Mouse (Mus musculus) heart, postnatal 14 days (tissue): ENCODE measurements around the gene Ado. TPM values are rescaled to one million over a fixed set of nuclear protein-coding genes. Genes with fewer than 3 reads are reported as not detected.

Source experiments
- DNase-seq, 2 experiments: peaks; one replicate each; pipeline ENCODE4 v3.0.0; 2021 to 2022
- intact Hi-C: fragments of 180-260 bp; cut with DNase I; formaldehyde crosslinking; loops from one replicate; pipeline ENCODE4 v1.15.1; 2025
- long read RNA-seq, 2 experiments: library from polyadenylated mRNA; stranded (forward); transcript quantifications; one replicate each; pipeline ENCODE4 v2.0.0; 2021
- total RNA-seq, 2 experiments: library from RNA; stranded (reverse); gene quantifications; 2 replicates each; pipeline ENCODE4 v1.2.3; 2021

Ado gene
- 10 to 100 TPM; 18.7 to 19.5 TPM for total RNA-seq
- long read RNA-seq, experiment 1, full-length matches to known transcripts: 23 of 23 reads
- long read RNA-seq, experiment 1, partial matches to known transcripts: 0 of 23 reads
- long read RNA-seq, experiment 1, other reads (novel, unspliced or antisense): 0 of 23 reads
- long read RNA-seq, experiment 2, full-length matches to known transcripts: 12 of 12 reads
- long read RNA-seq, experiment 2, partial matches to known transcripts: 0 of 12 reads
- long read RNA-seq, experiment 2, other reads (novel, unspliced or antisense): 0 of 12 reads

DNA sequence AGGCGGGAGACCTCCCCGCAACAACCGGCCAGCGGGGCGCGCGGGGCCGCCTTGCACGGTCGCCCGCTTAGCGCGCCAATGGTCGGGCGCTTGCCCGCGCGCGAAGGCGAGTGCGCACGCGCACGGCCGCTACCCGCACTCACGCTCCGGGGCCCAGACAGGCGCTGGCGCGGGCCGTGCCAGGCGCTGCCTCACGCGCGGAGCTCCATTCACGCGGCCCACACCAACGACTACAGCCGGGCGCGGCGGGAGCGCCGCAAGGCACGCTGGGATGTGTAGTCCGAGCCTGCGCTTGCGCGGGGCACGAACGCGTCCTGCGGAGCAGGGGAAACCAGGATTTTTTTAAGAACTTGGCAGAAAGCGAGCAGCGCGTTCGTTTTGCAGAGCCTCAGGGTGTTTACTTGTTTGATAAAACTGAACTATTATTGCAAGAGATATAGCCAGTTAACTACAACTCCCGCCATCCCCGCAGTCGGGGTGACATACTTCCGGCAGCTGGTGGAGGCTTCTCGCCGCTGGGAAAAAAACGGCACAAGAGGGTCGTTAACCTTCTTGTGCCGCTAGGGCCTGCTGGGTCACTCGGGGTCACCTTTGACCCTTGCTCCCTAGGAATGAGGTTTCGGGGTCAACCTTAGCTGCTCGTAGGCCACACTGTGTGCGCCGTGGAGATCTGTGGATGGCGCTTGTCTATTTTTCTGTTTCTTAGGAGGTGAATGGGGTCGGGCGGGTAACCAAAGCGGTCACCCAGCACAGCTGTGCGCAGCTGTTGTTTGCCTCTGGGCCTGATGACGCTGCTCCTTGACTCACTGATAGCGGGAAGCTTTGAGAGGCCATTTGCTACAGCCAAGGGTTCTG lies at the start of gene Ado:
TSS of gene Ado (minus strand) at position 79 of the 855 bp plus-strand sequence.
- intact Hi-C loops: loop anchor here (1.0 kb wide), 1 partner anchor 30 kb away; no protein-coding TSS in a partner anchor
- peak; percentile 89 for DNase-seq

GRCm38 (mm10) chr10:67595278-67595677 lies 46.5 kb upstream of the Ado start:
- intact Hi-C loops: no loop called here
- no peak for DNase-seq

GRCm38 (mm10) chr10:67585873-67586610 lies 37.3 kb upstream of the Ado start:
- DNase-seq: no peak
- intact Hi-C loops: no loop called here

DNA sequence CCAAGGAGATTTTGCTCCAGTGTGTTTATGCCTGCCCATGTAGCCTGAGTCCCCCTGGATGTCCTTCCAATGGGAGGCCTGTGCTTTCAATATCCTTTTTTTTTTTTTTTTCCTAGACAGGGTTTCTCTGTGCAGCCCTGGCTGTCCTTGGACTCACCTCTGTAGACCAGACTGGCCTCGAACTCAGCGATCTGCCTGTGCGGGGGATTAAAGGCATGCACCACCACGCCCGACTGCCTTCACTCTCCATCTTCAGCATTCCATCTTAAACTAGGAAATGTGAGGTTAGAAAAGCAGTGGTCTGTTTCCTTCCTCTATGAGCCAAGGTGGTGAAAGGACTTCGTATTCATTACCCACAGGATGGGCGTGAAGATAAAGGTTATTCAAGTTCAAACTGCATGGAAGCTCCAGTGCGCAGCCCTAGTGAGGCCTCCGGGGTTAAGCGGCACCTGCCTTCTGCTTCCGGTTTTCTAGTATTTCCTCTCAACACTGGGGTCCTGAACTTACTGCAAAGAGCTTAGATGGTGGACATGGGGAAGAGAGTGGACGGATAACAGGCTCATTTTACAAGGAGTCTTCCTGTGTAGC lies 33.0 kb upstream of the Ado start:
- intact Hi-C loops: no loop called here
- DNase-seq: no peak

DNA sequence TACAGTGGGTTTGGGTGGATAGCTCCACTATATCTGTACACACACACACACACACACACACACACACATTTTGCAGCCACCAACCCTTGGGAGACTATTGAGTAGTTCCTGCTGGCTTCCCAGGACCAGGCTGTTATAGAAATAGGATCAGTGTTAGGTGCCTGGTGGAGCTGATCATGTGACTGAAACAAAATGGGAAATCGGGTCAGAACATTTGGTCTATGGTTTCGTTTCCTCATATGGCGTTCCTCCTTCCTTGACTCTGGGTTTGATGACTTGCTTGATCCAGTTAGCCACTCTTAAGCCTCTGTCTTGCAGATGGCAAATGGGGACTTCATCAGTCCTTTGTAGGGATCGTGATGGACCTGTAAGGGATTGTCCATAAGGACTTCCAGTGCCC lies 31.1 kb upstream of the Ado start:
- DNase-seq: no peak
- intact Hi-C loops: loop anchor here (1.0 kb wide), 1 partner anchor 32 kb away; the partner anchor contains the start of gene Ado

DNA sequence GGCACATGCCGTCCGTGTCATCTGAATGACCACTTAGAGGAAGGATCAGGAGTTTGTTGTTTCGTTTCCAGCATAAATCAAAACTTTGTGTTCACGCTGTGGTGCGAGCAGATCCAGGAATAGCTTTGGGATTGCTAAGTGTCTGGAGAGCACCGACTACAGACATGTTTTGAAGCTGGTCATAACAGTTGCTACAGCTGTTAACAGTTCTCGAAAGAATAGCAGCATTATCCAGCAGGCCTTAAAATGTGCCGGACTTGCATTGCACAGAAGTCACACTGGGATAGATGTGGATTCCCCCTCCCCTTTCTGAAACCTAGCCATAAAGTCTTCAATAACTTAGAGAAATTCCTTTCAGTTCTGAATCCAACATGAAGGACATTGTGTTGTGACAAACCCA lies 24.6 kb upstream of the Ado start:
- intact Hi-C loops: no loop called here
- no peak for DNase-seq

DNA sequence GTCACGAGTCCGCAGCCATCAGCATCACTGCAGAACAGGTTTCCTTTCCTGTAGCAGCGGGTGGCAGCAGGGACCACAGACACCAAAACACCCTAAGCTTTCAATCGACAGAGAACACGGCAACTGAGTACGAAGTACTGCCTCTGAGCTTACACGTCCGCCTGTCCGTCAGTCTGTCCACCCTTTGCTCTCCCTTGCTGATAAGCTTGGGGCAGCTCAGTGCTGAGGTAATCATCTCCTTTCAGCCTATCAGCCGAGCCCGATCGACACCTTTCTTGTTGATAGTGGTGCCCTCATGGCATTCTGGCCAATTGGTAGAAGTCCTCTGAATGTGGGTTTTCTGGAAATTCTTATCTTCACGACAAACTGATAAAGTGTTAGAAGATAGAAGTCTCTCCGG lies 22.7 kb upstream of the Ado start:
- no peak for DNase-seq
- intact Hi-C loops: no loop called here

- no peak for DNase-seq
- intact Hi-C loops: no loop called here
These were observed 20.8 kb upstream of the Ado start for GRCm38 (mm10) chr10:67569539-67569938.

DNA sequence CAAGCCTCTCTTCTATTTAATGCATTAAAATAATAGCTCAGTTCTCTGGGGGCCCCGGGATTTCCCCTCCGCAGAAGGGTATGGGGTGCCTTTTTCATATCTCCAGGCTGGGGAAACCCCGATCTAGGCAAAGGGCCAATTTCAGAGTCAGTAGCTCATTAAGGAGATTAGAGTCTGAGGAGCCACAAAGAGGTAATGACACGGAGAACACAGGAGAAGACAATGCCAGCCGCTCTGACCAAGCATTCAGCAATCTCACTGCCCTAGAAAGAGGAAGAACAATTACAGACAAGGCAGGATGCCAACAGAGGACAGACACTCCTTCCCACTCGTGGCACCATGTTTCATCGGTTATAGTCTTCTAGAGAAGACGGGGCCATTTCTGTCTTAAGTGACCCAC lies 17.3 kb upstream of the Ado start:
- no peak for DNase-seq

GRCm38 (mm10) chr10:67564509-67564908 lies 15.8 kb upstream of the Ado start:
- intact Hi-C loops: no loop called here
- DNase-seq: no peak

More for the DNA sequence above, 17.3 kb upstream of the Ado start:
- intact Hi-C loops: no loop called here

DNA sequence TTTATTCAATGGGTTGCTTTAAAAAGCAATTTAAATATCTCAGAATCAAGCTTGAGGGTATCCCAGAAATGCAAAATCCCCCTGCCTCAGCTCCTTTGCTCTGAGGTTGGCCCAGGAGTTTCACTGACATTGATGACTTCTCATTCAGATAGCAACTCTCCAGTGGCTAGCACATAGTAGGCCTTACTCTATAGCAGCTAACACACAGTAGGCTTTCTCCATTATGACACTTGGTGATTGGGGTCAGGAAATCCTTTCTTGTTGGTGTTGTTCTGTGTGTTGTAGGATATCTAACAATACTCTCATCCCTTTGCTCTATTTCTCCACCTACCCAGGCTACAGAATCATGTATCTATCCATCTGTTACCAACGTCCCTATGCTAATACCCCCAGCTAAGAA lies 12.4 kb upstream of the Ado start:
- no peak for DNase-seq
- intact Hi-C loops: no loop called here

DNA sequence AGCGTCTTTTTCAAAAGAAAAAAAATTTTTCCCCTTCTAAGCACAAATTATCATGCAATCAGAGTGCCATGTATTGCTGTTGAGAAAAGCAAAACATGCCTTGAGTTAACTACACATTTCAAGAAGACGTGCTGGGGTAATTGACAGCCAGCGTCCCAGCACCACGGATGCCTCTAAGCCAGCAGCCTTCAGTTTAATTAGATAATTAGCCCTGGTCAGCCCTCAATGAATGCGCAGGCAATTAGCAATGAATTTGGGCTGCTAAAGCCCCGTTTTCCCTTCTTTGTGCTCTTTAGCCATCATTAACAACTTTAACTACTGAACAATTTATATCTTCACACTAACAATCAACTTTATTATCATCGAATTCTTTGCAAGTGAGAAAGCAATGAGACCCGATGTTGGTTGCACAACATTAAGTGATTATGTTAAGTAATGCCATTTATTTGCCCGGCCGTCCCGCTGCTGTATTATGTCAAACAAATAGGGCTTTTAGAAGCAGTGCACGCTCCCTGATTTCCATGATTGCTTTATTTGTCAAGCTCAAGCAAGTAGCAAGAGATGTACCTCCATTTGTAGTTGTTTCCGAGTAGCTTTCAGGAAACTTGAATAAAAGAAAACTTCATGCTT lies 11.1 kb upstream of the Ado start:
- DNase-seq: no peak
- intact Hi-C loops: no loop called here

- no peak for DNase-seq
- intact Hi-C loops: no loop called here
These were observed 9.3 kb upstream of the Ado start for GRCm38 (mm10) chr10:67558053-67558452.

GRCm38 (mm10) chr10:67548261-67548854 lies 397 bp downstream of the Ado start:
- intact Hi-C loops: loop anchor here (1.0 kb wide), 1 partner anchor 31 kb away; no protein-coding TSS in a partner anchor
- peak in 1 of 2 experiments; percentile 68 for DNase-seq

GRCm38 (mm10) chr10:67547850-67548260 lies 900 bp downstream of the Ado start:
- intact Hi-C loops: loop anchor here (1.0 kb wide), 1 partner anchor 31 kb away; no protein-coding TSS in a partner anchor
- DNase-seq: peak in 1 of 2 experiments; percentile 12

- no peak for DNase-seq
- intact Hi-C loops: no loop called here
These were observed 8.2 kb downstream of the Ado start for GRCm38 (mm10) chr10:67540591-67540990.

DNA sequence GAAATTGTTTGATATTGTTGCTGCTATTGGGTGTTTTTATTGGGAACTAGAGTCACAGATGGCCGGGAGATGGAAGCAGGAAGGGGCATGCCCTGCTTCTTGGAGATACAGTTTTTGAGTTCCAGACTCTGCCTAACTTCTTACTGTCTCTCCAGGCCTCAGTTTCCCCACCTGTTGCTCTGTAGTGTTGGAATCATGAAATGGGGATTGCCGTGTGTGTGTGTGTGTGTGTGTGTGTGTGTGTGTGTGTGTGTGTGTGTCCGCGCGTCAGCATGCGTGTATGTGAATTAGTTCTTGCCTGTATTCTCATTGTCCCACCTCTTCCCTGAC lies 9.4 kb downstream of the Ado start:
- intact Hi-C loops: loop anchor here (5.0 to 10.0 kb wide), 3 partner anchors 108 to 635 kb away; no protein-coding TSS in a partner anchor

DNA sequence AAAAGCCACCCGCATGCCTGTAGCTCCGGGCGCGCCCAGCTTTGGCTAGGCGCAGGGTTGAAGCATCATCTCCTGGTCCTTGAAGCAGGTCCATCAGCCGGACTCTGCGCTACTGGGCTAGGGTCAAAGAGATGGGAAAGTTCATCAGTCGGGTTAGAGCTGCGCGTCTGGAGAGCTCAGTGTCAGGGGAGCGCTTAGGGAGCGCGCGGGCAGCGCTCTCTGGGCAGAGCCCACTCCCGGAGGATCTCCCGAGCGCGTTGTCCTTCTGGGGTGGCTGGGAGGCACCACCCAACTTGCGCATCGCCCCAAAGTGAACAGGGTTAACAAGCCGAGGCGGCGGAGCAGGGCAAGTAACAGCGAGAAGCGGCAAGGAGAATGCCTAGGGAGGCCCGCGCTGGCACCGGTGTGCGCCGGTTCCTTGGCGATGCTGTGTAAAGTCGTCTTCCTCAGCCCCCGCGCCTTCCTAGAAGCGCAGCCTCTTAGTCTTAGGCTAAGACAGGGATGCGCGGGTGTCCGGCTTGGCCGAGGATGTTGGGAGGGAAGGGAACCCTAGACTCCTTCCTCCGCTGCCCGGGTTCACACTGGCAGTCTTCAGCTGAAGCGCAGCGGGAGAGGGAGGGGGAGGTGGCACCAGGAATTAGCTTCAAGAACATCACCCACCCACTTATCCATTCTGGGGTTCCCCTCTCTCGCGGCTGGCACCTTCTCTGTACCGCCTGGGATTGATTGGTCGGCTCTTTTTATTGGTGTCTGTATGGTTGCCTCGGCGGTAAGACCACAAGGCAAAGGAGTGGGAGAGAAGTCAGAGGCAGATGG lies 10.0 kb downstream of the Ado start:
- peak; percentile 11 to 14 for DNase-seq

More for the DNA sequence above, 9.4 kb downstream of the Ado start:
- DNase-seq: no peak

GRCm38 (mm10) chr10:67538106-67538505 lies 10.6 kb downstream of the Ado start:
- peak; percentile 7 to 15 for DNase-seq
- intact Hi-C loops: loop anchor here (5.0 to 10.0 kb wide), 3 partner anchors 109 to 633 kb away; no protein-coding TSS in a partner anchor

More for the DNA sequence above, 10.0 kb downstream of the Ado start:
- intact Hi-C loops: loop anchor here (5.0 to 10.0 kb wide), 3 partner anchors 109 to 634 kb away; no protein-coding TSS in a partner anchor
